Mouse (Mus musculus) liver, postnatal 0 days (tissue): Measurements from ENCODE around the gene Trmt11.

ENCODE experiments used
- CTCF ChIP-seq: sonication (generic); IDR thresholded peaks from 2 replicates; pipeline ENCODE4 v1.5.1; 2016; ENCODE audit warnings: antibody characterized with exemption, low read depth
- EP300 ChIP-seq: IDR thresholded peaks from 2 replicates; pipeline ENCODE4 v1.6.1; 2016; ENCODE audit warnings: antibody characterized with exemption, low read depth, mild to moderate bottlenecking

DNA sequence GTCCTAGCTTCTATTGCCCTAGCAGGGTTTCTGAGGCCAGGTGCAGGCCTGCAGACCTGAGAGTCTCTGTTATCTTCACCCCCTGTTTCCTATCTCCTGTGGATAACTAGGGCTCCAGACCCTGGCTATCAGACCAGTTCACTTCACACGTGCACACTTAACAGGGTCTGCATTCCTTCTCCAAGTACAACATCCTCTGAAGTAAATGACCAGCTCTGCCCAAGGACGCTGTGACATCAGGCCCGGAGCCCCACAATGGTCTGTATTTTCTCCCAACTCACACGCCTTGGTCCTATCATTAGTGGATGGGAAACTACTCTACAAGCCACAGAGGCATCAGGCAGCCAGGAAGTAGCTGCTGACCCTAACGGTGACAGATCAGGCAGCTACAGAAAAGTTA lies 81.4 kb downstream of the Trmt11 start:
- no peak for TF ChIP-seq CTCF
- no peak for TF ChIP-seq EP300
